Mouse (Mus musculus): ENCODE data around the gene Olfr1392.

GRCm38 (mm10) chr11:49263149-49263548 is 21.9 kb upstream of the Olfr1392 start:
- TF ChIP-seq CEBPB (IDR thresholded peaks at IDR 0.05; ENCODE audit: insufficient read depth, poor library complexity, severe bottlenecking): no peak
- no peak for TF ChIP-seq USF1 (IDR thresholded peaks at IDR 0.05; ENCODE audit: low read depth)
- TF ChIP-seq MYOD1 (IDR thresholded peaks at IDR 0.05; ENCODE audit: control insufficient read depth in 1 of 3, insufficient read length in 2 of 3, low read depth in 2 of 3): no peak
- TF ChIP-seq MAX (IDR thresholded peaks at IDR 0.05; ENCODE audit: low read depth): no peak
- no peak for TF ChIP-seq MYOG (IDR thresholded peaks at IDR 0.05; ENCODE audit: control insufficient read depth in 1 of 3, insufficient read depth in 1 of 3, insufficient read length in 2 of 3, low read depth in 2 of 3)
- no peak for TF ChIP-seq POLR2A (IDR thresholded peaks at IDR 0.05; ENCODE audit: insufficient read length, low read depth)
- no peak for TF ChIP-seq REST (IDR thresholded peaks at IDR 0.05; ENCODE audit: insufficient read depth, insufficient read length)
- TF ChIP-seq POLR2AphosphoS2 (IDR thresholded peaks at IDR 0.05; ENCODE audit: insufficient read length, low read depth): no peak

All from myocyte (in vitro differentiated cells).